Mouse (Mus musculus): Measurements from ENCODE around the gene Gstt4. TPM values are rescaled to one million over a fixed set of nuclear protein-coding genes. Genes with fewer than 3 reads are reported as not detected.

Gstt4 gene
- polyA plus RNA-seq, 1 experiment from 2014 or later = not detected

DNA sequence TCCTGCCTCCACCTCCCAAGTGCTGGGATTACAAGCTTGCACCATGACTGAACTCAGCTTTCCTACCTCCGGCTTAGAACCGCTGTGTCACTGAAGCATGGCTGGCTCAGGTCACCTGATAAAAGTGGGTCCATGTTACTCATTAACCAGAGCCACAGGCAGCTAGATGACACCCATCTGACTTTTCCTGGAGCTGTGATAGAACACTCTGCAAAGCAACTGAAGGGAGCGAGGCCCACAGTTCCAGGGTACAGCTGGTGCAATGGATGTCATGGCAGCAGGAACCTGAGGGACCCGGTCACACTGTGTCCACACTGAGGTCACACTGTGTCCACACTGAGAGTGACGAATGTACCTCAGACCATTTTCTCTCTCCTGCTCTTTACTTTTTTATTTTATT, 32.5 kb downstream of the Gstt4 start:
- WGBS = 62% methylated on average over 5 of the region's 5 CpGs

DNA sequence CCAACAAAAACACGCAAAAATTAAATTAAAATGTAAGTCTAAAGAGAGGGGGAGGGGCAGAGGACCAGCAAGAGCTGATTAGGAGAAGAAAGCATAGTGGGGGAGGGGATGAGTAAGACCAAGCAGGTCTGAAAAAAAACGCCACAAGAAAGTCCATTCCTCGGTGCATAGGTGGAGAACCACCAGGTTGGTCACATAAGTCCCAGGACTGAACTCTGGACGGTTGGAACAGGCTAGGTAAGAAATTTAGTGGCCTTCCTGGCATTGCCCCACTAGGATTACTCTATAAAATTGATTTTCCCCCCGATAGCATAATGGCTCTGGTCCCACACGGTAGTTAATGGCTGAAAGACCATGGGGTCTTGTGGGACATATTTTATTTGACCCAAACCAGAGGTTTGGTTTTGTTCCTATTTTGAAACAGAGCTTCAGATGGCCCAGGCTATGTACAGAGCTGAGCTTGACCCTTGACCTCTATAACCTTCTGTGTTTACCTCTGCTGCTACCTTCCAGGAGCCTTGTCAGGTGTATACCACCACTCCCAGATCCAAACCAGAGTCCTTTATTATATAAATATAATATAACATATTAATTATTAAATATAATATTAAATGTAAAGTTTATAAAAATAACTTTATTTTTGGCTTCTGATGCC, 33.1 kb downstream of the Gstt4 start:
- ATAC-seq (ENCODE audit: low FRiP score, low TSS enrichment) (0 out of 2 replicates have a peak, but pooled peaks have one; percentile 33), DNase-seq (ENCODE audit: low spot score) (no peak)
- Histone ChIP-seq H3K4me2 (replicated peaks; ENCODE audit: low read depth) (no peak overlapping the region), H3K36me3 (ENCODE audit: control insufficient read depth, insufficient read depth, low read length) (no peaks in the 10 kb centered on the region), H3K9me3 (ENCODE audit: control insufficient read depth, low read length) (no peaks in the 10 kb centered on the region), H3K27me3 (ENCODE audit: control insufficient read depth, insufficient read depth, low read length) (no peaks in the 10 kb centered on the region), H3K4me1 (replicated peaks; ENCODE audit: control insufficient read depth, insufficient read depth) (no peaks in the 10 kb centered on the region), H3K4me3 (ENCODE audit: low read depth, low read length) (no peak overlapping the region), H3K9ac (ENCODE audit: low read length) (no peak overlapping the region), H3K27ac (replicated peaks) (no peak overlapping the region)
- WGBS = 80% methylated on average over 6 of the region's 6 CpGs
- TF ChIP-seq EP300 (optimal IDR thresholded peaks at IDR 0.05) = no peak
- no peak for TF ChIP-seq CTCF (IDR thresholded peaks at IDR 0.05; ENCODE audit: low read depth)

More for the DNA sequence above, 32.5 kb downstream of the Gstt4 start:
- Histone ChIP-seq H3K36me3 (ENCODE audit: control insufficient read depth, insufficient read depth, low read length) (no peaks in the 10 kb centered on the region), H3K27me3 (ENCODE audit: control insufficient read depth, insufficient read depth, low read length) (no peaks in the 10 kb centered on the region), H3K4me3 (ENCODE audit: low read depth, low read length) (no peak overlapping the region), H3K9ac (ENCODE audit: low read length) (no peak overlapping the region), H3K27ac (replicated peaks) (no peak overlapping the region), H3K9me3 (ENCODE audit: control insufficient read depth, low read length) (no peaks in the 10 kb centered on the region), H3K4me1 (replicated peaks; ENCODE audit: control insufficient read depth, insufficient read depth) (no peaks in the 10 kb centered on the region; the same call in 1 of the 2 replicates), H3K4me2 (replicated peaks; ENCODE audit: low read depth) (no peak overlapping the region)
- DNase-seq (ENCODE audit: low spot score) (peak; percentile 64), ATAC-seq (ENCODE audit: low FRiP score, low TSS enrichment) (peak; percentile 94)
- TF ChIP-seq CTCF (IDR thresholded peaks at IDR 0.05; ENCODE audit: low read depth) (no peak), EP300 (optimal IDR thresholded peaks at IDR 0.05) (no peak)

DNA sequence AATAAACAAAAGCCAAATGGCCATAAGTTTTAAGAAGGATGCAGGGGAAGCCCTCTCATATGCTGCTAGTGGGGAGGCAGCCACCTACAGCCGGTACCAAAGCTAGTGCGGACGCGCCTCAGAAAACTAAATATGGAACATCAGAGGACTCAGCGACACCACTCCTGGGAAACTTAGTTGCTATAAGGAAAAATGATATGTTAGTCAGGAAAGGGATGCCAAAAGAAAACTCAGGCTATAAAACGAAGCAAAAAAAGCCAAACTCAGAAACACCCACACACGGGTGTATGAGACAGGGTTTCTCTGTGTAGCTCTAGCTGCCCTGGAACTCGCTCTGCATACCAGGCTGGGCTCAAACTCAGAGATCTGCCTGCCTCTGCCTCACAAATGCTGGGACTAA, 34.1 kb downstream of the Gstt4 start:
- H3K9me3 ChIP-seq (ENCODE audit: control insufficient read depth, low read length) = no peaks in the 10 kb centered on the region
- no peak overlapping the region for H3K27ac ChIP-seq (replicated peaks)
- H3K4me2 ChIP-seq (replicated peaks; ENCODE audit: low read depth) = no peak overlapping the region
- no peaks in the 10 kb centered on the region for H3K36me3 ChIP-seq (ENCODE audit: control insufficient read depth, insufficient read depth, low read length)
- DNase-seq (ENCODE audit: low spot score) (no peak), ATAC-seq (ENCODE audit: low FRiP score, low TSS enrichment) (no peak)
- H3K4me1 ChIP-seq (replicated peaks; ENCODE audit: control insufficient read depth, insufficient read depth) = no peaks in the 10 kb centered on the region
- 90% methylated on average over 8 of the region's 8 CpGs for WGBS
- TF ChIP-seq CTCF (IDR thresholded peaks at IDR 0.05; ENCODE audit: low read depth) (no peak), EP300 (optimal IDR thresholded peaks at IDR 0.05) (no peak)
- H3K4me3 ChIP-seq (ENCODE audit: low read depth, low read length) = no peak overlapping the region
- no peak overlapping the region for H3K9ac ChIP-seq (ENCODE audit: low read length)
- H3K27me3 ChIP-seq (ENCODE audit: control insufficient read depth, insufficient read depth, low read length) = no peaks in the 10 kb centered on the region

DNA sequence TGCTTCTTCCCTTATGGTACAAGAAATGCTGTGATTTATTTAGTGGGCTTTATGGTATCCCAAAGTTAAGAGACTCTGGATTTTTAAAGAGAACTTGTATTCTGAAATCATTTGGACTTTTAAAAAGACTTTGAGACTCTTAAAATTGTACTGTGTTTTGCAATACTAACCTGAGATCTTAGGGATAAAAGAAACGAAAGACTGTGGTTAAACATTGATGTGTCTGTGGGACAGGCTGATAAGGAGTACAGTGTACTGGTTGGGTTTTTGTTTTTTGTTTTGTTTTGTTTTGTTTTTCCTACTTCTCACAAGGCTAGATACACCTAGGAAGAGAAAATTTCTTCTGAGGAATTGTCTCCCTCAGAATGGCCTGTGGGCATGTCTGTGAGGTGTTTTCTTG, 36.9 kb downstream of the Gstt4 start:
- H3K36me3 ChIP-seq (ENCODE audit: control insufficient read depth, insufficient read depth, low read length) = no peaks in the 10 kb centered on the region
- ATAC-seq (ENCODE audit: low FRiP score, low TSS enrichment) (no peak), DNase-seq (ENCODE audit: low spot score) (no peak)
- no peak overlapping the region for H3K27ac ChIP-seq (replicated peaks)
- no peak overlapping the region for H3K4me2 ChIP-seq (replicated peaks; ENCODE audit: low read depth)
- no peak overlapping the region for H3K4me3 ChIP-seq (ENCODE audit: low read depth, low read length)
- 62% methylated on average over 1 of the region's 1 CpGs for WGBS
- no peak overlapping the region for H3K9ac ChIP-seq (ENCODE audit: low read length)
- no peaks in the 10 kb centered on the region for H3K9me3 ChIP-seq (ENCODE audit: control insufficient read depth, low read length)
- no peaks in the 10 kb centered on the region for H3K27me3 ChIP-seq (ENCODE audit: control insufficient read depth, insufficient read depth, low read length)
- TF ChIP-seq EP300 (optimal IDR thresholded peaks at IDR 0.05) (no peak), CTCF (IDR thresholded peaks at IDR 0.05; ENCODE audit: low read depth) (no peak)
- H3K4me1 ChIP-seq (replicated peaks; ENCODE audit: control insufficient read depth, insufficient read depth) = no peaks in the 10 kb centered on the region; the same call in 1 of the 2 replicates

DNA sequence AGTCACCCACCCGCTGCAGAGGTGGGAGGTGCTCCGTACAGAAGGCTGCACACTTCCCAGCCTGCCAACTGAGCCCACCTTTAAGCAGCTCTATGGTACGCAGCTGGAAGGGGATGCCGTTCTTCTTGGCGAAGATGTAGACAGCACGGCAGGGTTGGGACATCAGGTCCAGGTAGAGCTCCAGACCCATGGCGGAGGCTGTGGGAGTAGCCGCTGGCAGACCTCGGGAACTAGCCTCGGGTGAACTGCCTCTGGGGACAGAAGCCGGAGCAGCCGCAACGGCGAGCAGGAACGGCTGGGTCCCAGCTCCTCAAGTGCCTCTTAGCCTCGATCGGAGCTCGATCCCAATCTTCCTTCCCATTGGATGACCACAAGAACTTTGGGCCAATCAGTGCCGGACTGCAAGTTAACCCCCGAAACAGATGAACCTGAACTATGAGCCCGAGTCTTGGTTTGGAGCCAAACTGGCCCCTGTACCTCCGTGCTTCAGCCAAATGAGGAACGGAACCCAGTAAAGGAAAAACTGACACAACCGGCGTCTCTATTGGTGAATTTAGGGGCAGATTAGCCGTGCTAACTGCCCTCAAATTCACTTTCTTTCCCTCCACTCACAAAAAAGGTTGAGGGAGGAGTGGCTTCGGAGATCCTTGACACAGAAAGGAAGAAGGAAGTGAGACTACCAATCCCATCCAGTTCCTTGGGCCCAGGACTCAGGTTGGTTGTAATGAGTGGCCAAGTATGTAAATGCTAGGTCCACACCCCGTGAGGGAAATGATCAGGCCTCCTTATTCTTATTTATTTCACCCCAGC, 41.4 kb downstream of the Gstt4 start, which contains the start of the genes Gm20441 and Gstt3:
Gene Gm20441, minus strand, starts transcription at position 186 of the 810 bp plus-strand sequence.
Gene Gstt3, minus strand, starts transcription at position 646 of the 810 bp plus-strand sequence.
- no peaks in the 10 kb centered on the region for H3K9me3 ChIP-seq (ENCODE audit: control insufficient read depth, low read length)
- H3K4me3 ChIP-seq (ENCODE audit: low read depth, low read length) = peak within 1 kb of the TSS; percentile 57
- H3K9ac ChIP-seq (ENCODE audit: low read length) = peak within 1 kb of the TSS; percentile 67
- no peaks in the 10 kb centered on the region for H3K36me3 ChIP-seq (ENCODE audit: control insufficient read depth, insufficient read depth, low read length)
- no peaks in the 10 kb centered on the region for H3K27me3 ChIP-seq (ENCODE audit: control insufficient read depth, insufficient read depth, low read length)
- ATAC-seq (ENCODE audit: low FRiP score, low TSS enrichment) (peak; percentile 94), DNase-seq (ENCODE audit: low spot score) (peak; percentile 84)
- no peaks in the 10 kb centered on the region; the same call in 1 of the 2 replicates for H3K4me1 ChIP-seq (replicated peaks; ENCODE audit: control insufficient read depth, insufficient read depth)
- TF ChIP-seq EP300 (optimal IDR thresholded peaks at IDR 0.05) (no peak), CTCF (IDR thresholded peaks at IDR 0.05; ENCODE audit: low read depth) (no peak)
- H3K27ac ChIP-seq (replicated peaks) = peak within 1 kb of the TSS; percentile 92
- H3K4me2 ChIP-seq (replicated peaks; ENCODE audit: low read depth) = peak within 1 kb of the TSS; percentile 95
- 1% methylated on average over 28 of the region's 28 CpGs for WGBS
